Mouse (Mus musculus): ENCODE measurements at regions not wholly inside any gene's neighbourhood (a gene's known extent, or its start where the extent isn't known, plus 50 kb on each side); places are given as distances from the start of the nearest gene placed in this dataset.

- TF ChIP-seq EP300 (optimal IDR thresholded peaks at IDR 0.05), result no peak
- no peak for TF ChIP-seq CTCF (IDR thresholded peaks at IDR 0.05; ENCODE audit: low read depth)
These were observed 134.7 kb downstream of the Ifng start for GRCm38 (mm10) chr10:118575570-118575969.

All from stomach, postnatal 0 days (tissue).